Mouse (Mus musculus): ENCODE measurements around the gene Olfr305. TPM values are rescaled to one million over a fixed set of nuclear protein-coding genes. Genes with fewer than 3 reads are reported as not detected.
A peak's percentile ranks its signal among the peaks of the same experiment; 100 is the strongest.

Gene Olfr305
- polyA plus RNA-seq, 1 experiment, result not detected

GRCm38 (mm10) chr7:86344253-86344652 is 22.5 kb downstream of the Olfr305 start:
- Histone ChIP-seq H3K4me1 (ENCODE audit: control insufficient read depth, insufficient read depth, low read length) (peaks cover 2% of the 10 kb centered on the region), H3K9me3 (replicated peaks; ENCODE audit: control insufficient read depth, insufficient read depth, low read length, poor library complexity, severe bottlenecking) (no peaks in the 10 kb centered on the region), H3K27ac (ENCODE audit: insufficient read depth, low read length) (peak overlapping the region; percentile 83), H3K4me3 (ENCODE audit: low read depth, low read length) (no peak overlapping the region), H3K27me3 (ENCODE audit: control insufficient read depth, insufficient read depth, low read length, poor library complexity, severe bottlenecking) (no peaks in the 10 kb centered on the region), H3K9ac (ENCODE audit: low read depth, poor library complexity, severe bottlenecking) (no peak overlapping the region), H3K36me3 (ENCODE audit: control insufficient read depth, insufficient read depth, low read length, poor library complexity, severe bottlenecking) (no peaks in the 10 kb centered on the region)
- TF ChIP-seq CTCF (IDR thresholded peaks at IDR 0.05; ENCODE audit: low read depth, low read length) (no peak), EP300 (IDR thresholded peaks at IDR 0.05; ENCODE audit: insufficient read depth, low read depth, low read length) (peak; percentile 92)

- TF ChIP-seq EP300 (IDR thresholded peaks at IDR 0.05; ENCODE audit: insufficient read depth, low read depth, low read length), result peak; percentile 35; the same call in 1 of the 2 replicates
- no peak for TF ChIP-seq POLR2A (IDR thresholded peaks at IDR 0.05; ENCODE audit: insufficient read depth, low read length)
- no peak for TF ChIP-seq CTCF (IDR thresholded peaks at IDR 0.05; ENCODE audit: low read depth, low read length)
- Histone ChIP-seq H3K9ac (ENCODE audit: low read depth, poor library complexity, severe bottlenecking) (peak overlapping the region; percentile 54; the same call in 1 of the 2 replicates), H3K4me3 (ENCODE audit: low read depth, low read length) (no peak overlapping the region), H3K27ac (ENCODE audit: insufficient read depth, low read length) (peak overlapping the region; percentile 85), H3K36me3 (ENCODE audit: control insufficient read depth, insufficient read depth, low read length, poor library complexity, severe bottlenecking) (no peaks in the 10 kb centered on the region), H3K4me1 (ENCODE audit: control insufficient read depth, insufficient read depth, low read length) (peaks cover 2% of the 10 kb centered on the region), H3K9me3 (replicated peaks; ENCODE audit: control insufficient read depth, insufficient read depth, low read length, poor library complexity, severe bottlenecking) (no peaks in the 10 kb centered on the region), H3K27me3 (ENCODE audit: control insufficient read depth, insufficient read depth, low read length, poor library complexity, severe bottlenecking) (no peaks in the 10 kb centered on the region)
Measured at GRCm38 (mm10) chr7:86342881-86343565, 23.7 kb downstream of the Olfr305 start.

GRCm38 (mm10) chr7:86337486-86337885 is 29.2 kb downstream of the Olfr305 start, which contains the start of gene Olfr307:
Olfr307 (minus strand) TSS chr7:86337586.
- H3K27ac ChIP-seq (ENCODE audit: insufficient read depth, low read length), result no peak within 1 kb of the TSS
- H3K9me3 ChIP-seq (replicated peaks; ENCODE audit: control insufficient read depth, insufficient read depth, low read length, poor library complexity, severe bottlenecking), result no peaks in the 10 kb centered on the region
- TF ChIP-seq EP300 (IDR thresholded peaks at IDR 0.05; ENCODE audit: insufficient read depth, low read depth, low read length), result no peak
- no peak for TF ChIP-seq POLR2A (IDR thresholded peaks at IDR 0.05; ENCODE audit: insufficient read depth, low read length)
- TF ChIP-seq CTCF (IDR thresholded peaks at IDR 0.05; ENCODE audit: low read depth, low read length), result no peak
- H3K36me3 ChIP-seq (ENCODE audit: control insufficient read depth, insufficient read depth, low read length, poor library complexity, severe bottlenecking), result no peaks in the 10 kb centered on the region
- H3K9ac ChIP-seq (ENCODE audit: low read depth, poor library complexity, severe bottlenecking), result no peak within 1 kb of the TSS
- H3K27me3 ChIP-seq (ENCODE audit: control insufficient read depth, insufficient read depth, low read length, poor library complexity, severe bottlenecking), result no peaks in the 10 kb centered on the region
- H3K4me1 ChIP-seq (ENCODE audit: control insufficient read depth, insufficient read depth, low read length), result no peaks in the 10 kb centered on the region
- no peak within 1 kb of the TSS for H3K4me3 ChIP-seq (ENCODE audit: low read depth, low read length)

- no peak within 1 kb of the TSS for H3K27ac ChIP-seq (ENCODE audit: insufficient read depth, low read length)
- no peaks in the 10 kb centered on the region for H3K4me1 ChIP-seq (ENCODE audit: control insufficient read depth, insufficient read depth, low read length)
- H3K36me3 ChIP-seq (ENCODE audit: control insufficient read depth, insufficient read depth, low read length, poor library complexity, severe bottlenecking), result no peaks in the 10 kb centered on the region
- no peaks in the 10 kb centered on the region for H3K27me3 ChIP-seq (ENCODE audit: control insufficient read depth, insufficient read depth, low read length, poor library complexity, severe bottlenecking)
- H3K9me3 ChIP-seq (replicated peaks; ENCODE audit: control insufficient read depth, insufficient read depth, low read length, poor library complexity, severe bottlenecking), result no peaks in the 10 kb centered on the region
- no peak within 1 kb of the TSS for H3K4me3 ChIP-seq (ENCODE audit: low read depth, low read length)
- TF ChIP-seq CTCF (IDR thresholded peaks at IDR 0.05; ENCODE audit: low read depth, low read length), result no peak
- no peak for TF ChIP-seq EP300 (IDR thresholded peaks at IDR 0.05; ENCODE audit: insufficient read depth, low read depth, low read length)
- TF ChIP-seq POLR2A (IDR thresholded peaks at IDR 0.05; ENCODE audit: insufficient read depth, low read length), result no peak
- H3K9ac ChIP-seq (ENCODE audit: low read depth, poor library complexity, severe bottlenecking), result no peak within 1 kb of the TSS
Measured at GRCm38 (mm10) chr7:86325530-86325929, 41.2 kb downstream of the Olfr305 start, which contains the start of gene Olfr308. Olfr308 (minus strand) TSS chr7:86325630.

DNA sequence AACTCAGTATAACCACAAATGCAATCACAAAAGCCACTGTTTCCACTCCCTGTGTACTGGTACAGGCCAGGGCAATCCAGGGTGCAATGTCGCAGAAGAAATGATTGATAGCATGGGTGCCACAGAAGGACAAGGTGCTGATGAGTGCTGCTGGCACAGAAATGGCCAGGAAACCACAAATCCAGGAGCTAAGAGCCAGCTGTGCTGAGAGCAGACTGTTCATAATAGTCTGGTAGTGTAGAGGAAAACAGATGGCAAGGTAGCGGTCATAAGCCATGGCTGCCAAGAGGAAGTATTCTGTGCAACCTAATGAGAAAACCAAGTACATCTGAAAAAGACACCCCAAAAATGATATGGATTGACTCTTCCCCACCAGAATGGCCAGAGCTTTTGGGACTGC is 45.4 kb downstream of the Olfr305 start:
- Histone ChIP-seq H3K27me3 (ENCODE audit: control insufficient read depth, insufficient read depth, low read length, poor library complexity, severe bottlenecking) (no peaks in the 10 kb centered on the region), H3K27ac (ENCODE audit: insufficient read depth, low read length) (no peak overlapping the region), H3K4me3 (ENCODE audit: low read depth, low read length) (no peak overlapping the region), H3K9ac (ENCODE audit: low read depth, poor library complexity, severe bottlenecking) (no peak overlapping the region), H3K4me1 (ENCODE audit: control insufficient read depth, insufficient read depth, low read length) (no peaks in the 10 kb centered on the region), H3K9me3 (replicated peaks; ENCODE audit: control insufficient read depth, insufficient read depth, low read length, poor library complexity, severe bottlenecking) (no peaks in the 10 kb centered on the region), H3K36me3 (ENCODE audit: control insufficient read depth, insufficient read depth, low read length, poor library complexity, severe bottlenecking) (no peaks in the 10 kb centered on the region)
- TF ChIP-seq POLR2A (IDR thresholded peaks at IDR 0.05; ENCODE audit: insufficient read depth, low read length) (no peak), EP300 (IDR thresholded peaks at IDR 0.05; ENCODE audit: insufficient read depth, low read depth, low read length) (no peak), CTCF (IDR thresholded peaks at IDR 0.05; ENCODE audit: low read depth, low read length) (no peak)

- no peak within 1 kb of the TSS for H3K4me3 ChIP-seq (ENCODE audit: low read depth, low read length)
- H3K36me3 ChIP-seq (ENCODE audit: control insufficient read depth, insufficient read depth, low read length, poor library complexity, severe bottlenecking), result no peaks in the 10 kb centered on the region
- H3K9ac ChIP-seq (ENCODE audit: low read depth, poor library complexity, severe bottlenecking), result no peak within 1 kb of the TSS
- H3K4me1 ChIP-seq (ENCODE audit: control insufficient read depth, insufficient read depth, low read length), result no peaks in the 10 kb centered on the region
- H3K9me3 ChIP-seq (replicated peaks; ENCODE audit: control insufficient read depth, insufficient read depth, low read length, poor library complexity, severe bottlenecking), result no peaks in the 10 kb centered on the region
- no peak within 1 kb of the TSS for H3K27ac ChIP-seq (ENCODE audit: insufficient read depth, low read length)
- TF ChIP-seq EP300 (IDR thresholded peaks at IDR 0.05; ENCODE audit: insufficient read depth, low read depth, low read length), result no peak
- no peak for TF ChIP-seq POLR2A (IDR thresholded peaks at IDR 0.05; ENCODE audit: insufficient read depth, low read length)
- TF ChIP-seq CTCF (IDR thresholded peaks at IDR 0.05; ENCODE audit: low read depth, low read length), result no peak
- H3K27me3 ChIP-seq (ENCODE audit: control insufficient read depth, insufficient read depth, low read length, poor library complexity, severe bottlenecking), result no peaks in the 10 kb centered on the region
Measured at GRCm38 (mm10) chr7:86313608-86314007, 53.1 kb downstream of the Olfr305 start, which contains the start of gene Olfr309. Olfr309 (minus strand) TSS chr7:86313708.

Other genes with a start within 250 kb of the Olfr305 start
- gene Vmn2r75, start 195.2 kb downstream of the Olfr305 start, polyA plus RNA-seq (2011; ENCODE audit: insufficient read depth, insufficient read length, low read depth, missing spikeins), result not detected in 2 replicates
- 0.14 and 0.34 TPM in 2 replicates for gene Vmn2r76, start 120.6 kb downstream of the Olfr305 start, polyA plus RNA-seq (2011; ENCODE audit: insufficient read depth, insufficient read length, low read depth, missing spikeins)
- gene Olfr310, start 89.8 kb downstream of the Olfr305 start, polyA plus RNA-seq (2011; ENCODE audit: insufficient read depth, insufficient read length, low read depth, missing spikeins), result not detected in 2 replicates
- not detected in 2 replicates for gene Olfr309, start 53.2 kb downstream of the Olfr305 start, polyA plus RNA-seq (2011; ENCODE audit: insufficient read depth, insufficient read length, low read depth, missing spikeins)
- not detected in 2 replicates for gene Olfr308, start 41.3 kb downstream of the Olfr305 start, polyA plus RNA-seq (2011; ENCODE audit: insufficient read depth, insufficient read length, low read depth, missing spikeins)
- gene Olfr307, start 29.3 kb downstream of the Olfr305 start, polyA plus RNA-seq (2011; ENCODE audit: insufficient read depth, insufficient read length, low read depth, missing spikeins), result 0.23 TPM in 1 of 2 replicates, not detected in the other
- not detected in 2 replicates for gene Olfr304, start 19.7 kb upstream of the Olfr305 start, polyA plus RNA-seq (2011; ENCODE audit: insufficient read depth, insufficient read length, low read depth, missing spikeins)
- gene Olfr303, start 30.9 kb upstream of the Olfr305 start, polyA plus RNA-seq (2011; ENCODE audit: insufficient read depth, insufficient read length, low read depth, missing spikeins), result not detected in 2 replicates
- gene Olfr301, start 36.9 kb upstream of the Olfr305 start, polyA plus RNA-seq (2011; ENCODE audit: insufficient read depth, insufficient read length, low read depth, missing spikeins), result not detected in 2 replicates
- not detected in 2 replicates for gene Olfr299, start 93.0 kb upstream of the Olfr305 start, polyA plus RNA-seq (2011; ENCODE audit: insufficient read depth, insufficient read length, low read depth, missing spikeins)
- gene Olfr298, start 125.6 kb upstream of the Olfr305 start, polyA plus RNA-seq (2011; ENCODE audit: insufficient read depth, insufficient read length, low read depth, missing spikeins), result not detected in 2 replicates
- not detected in 2 replicates for gene Olfr297, start 153.0 kb upstream of the Olfr305 start, polyA plus RNA-seq (2011; ENCODE audit: insufficient read depth, insufficient read length, low read depth, missing spikeins)
- not detected in 2 replicates for gene Olfr295, start 216.9 kb upstream of the Olfr305 start, polyA plus RNA-seq (2011; ENCODE audit: insufficient read depth, insufficient read length, low read depth, missing spikeins)
- gene Olfr294, start 249.7 kb upstream of the Olfr305 start, polyA plus RNA-seq (2011; ENCODE audit: insufficient read depth, insufficient read length, low read depth, missing spikeins), result not detected in 2 replicates